Mouse (Mus musculus) kidney, embryonic 14.5 days (tissue): ENCODE results near the gene Exoc3. TPM values are rescaled to one million over a fixed set of nuclear protein-coding genes. Genes with fewer than 3 reads are reported as not detected.

Source experiments
- ATAC-seq: fragments of 200-750 bp; cut with Nextera tagmentation; 2 replicates; pipeline ENCODE4 v1.8.0; 2017; ENCODE audit warnings: moderate number of reproducible peaks, mild to moderate bottlenecking, moderate TSS enrichment, moderate library complexity; ENCODE audit not compliant: low FRiP score, low TSS enrichment
- H3K27ac ChIP-seq: fragments of 300-500 bp; sonication (generic); 2 replicates; pipeline ENCODE4 v1.5.1; 2014; ENCODE audit warnings: low read depth, mild to moderate bottlenecking, low read length, moderate library complexity, mixed read lengths
- H3K27me3 ChIP-seq: fragments of 300-500 bp; sonication (generic); 2 replicates; pipeline ENCODE4 v1.6.1; 2014; ENCODE audit warnings: mild to moderate bottlenecking, low read length; ENCODE audit not compliant: control insufficient read depth, insufficient read depth
- H3K36me3 ChIP-seq: fragments of 300-500 bp; sonication (generic); 2 replicates; pipeline ENCODE4 v1.6.1; 2014; ENCODE audit warnings: low read length, mixed read lengths; ENCODE audit not compliant: control insufficient read depth, insufficient read depth
- H3K4me1 ChIP-seq: fragments of 300-500 bp; sonication (generic); 2 replicates; pipeline ENCODE4 v1.6.1; 2014; ENCODE audit warnings: low read length, mixed read lengths; ENCODE audit not compliant: control insufficient read depth, insufficient read depth
- H3K4me2 ChIP-seq: fragments of 300-500 bp; sonication (generic); replicated peaks from 2 replicates; pipeline ENCODE4 v1.6.1; 2014; ENCODE audit warnings: low read depth, mild to moderate bottlenecking, low read length
- H3K4me3 ChIP-seq: fragments of 300-500 bp; sonication (generic); 2 replicates; pipeline ENCODE4 v1.5.1; 2014; ENCODE audit warnings: mild to moderate bottlenecking, low read length
- H3K9ac ChIP-seq: fragments of 300-500 bp; sonication (generic); 2 replicates; pipeline ENCODE4 v1.6.1; 2014; ENCODE audit warnings: low read depth, mild to moderate bottlenecking, low read length, moderate library complexity
- H3K9me3 ChIP-seq: fragments of 300-500 bp; sonication (generic); 2 replicates; pipeline ENCODE4 v1.6.1; 2016; ENCODE audit warnings: low read length; ENCODE audit not compliant: control insufficient read depth
- WGBS: fragments of 180-500 bp; shearing (Covaris S2); extraction: QIAGEN DNeasy Blood & Tissue Kit; methylation state at CpG from one replicate; pipeline ENCODE4 v1.1.7; 2014; 5-methylcytosine and 5-hydroxymethylcytosine counted together
- polyA plus RNA-seq: library from polyadenylated mRNA; unstranded; fragments of >200 nt; fragmentation: Nextera tagmentation; extraction: Ambion mirVana; gene quantifications from 2 replicates; pipeline ENCODE4 v1.2.1, GENCODE M21; 2014

The Exoc3 gene
- polyA plus RNA-seq, 1 experiment from 2014 or later = 83.2 TPM

DNA sequence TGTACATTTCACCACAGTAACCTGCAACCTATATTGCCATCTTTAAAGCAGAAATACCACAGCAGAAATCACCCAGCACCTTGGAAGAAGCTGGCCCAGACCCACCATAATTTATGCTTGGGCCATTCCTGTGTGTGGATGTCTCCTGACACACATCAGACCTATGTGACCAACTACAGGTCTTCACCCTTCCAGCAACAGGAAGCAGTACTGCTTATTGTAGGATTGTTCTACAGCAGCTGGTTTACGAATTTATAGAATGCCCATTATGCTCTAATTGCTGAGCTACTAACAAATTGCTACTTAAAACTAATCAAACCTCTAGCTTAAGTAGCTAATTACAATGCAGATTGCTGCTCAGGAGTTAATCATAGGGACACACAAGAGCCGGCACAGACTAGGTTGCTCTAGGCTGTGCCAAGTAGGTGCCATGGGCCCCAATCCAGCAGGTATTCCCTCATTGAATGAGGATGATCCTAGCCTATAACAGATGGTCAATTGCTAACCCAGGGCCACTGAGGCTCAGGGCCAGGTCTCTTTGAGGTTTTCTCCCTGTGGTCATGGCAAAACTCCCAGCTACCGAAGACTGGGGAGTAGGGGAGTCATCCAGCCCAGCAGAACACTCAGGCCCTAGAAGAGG lies 62.4 kb downstream of the Exoc3 start:
- 66% methylated on average over 3 of the region's 3 CpGs for WGBS
- Histone ChIP-seq H3K36me3 (no peaks in the 10 kb centered on the region), H3K4me1 (0 out of 2 replicates have a peak, but pooled peaks cover 4% of the 10 kb centered on the region), H3K27me3 (no peaks in the 10 kb centered on the region), H3K27ac (no peak overlapping the region), H3K9ac (no peak overlapping the region), H3K4me2 (no peak overlapping the region), H3K9me3 (no peaks in the 10 kb centered on the region), H3K4me3 (no peak overlapping the region)
- no peak for ATAC-seq

DNA sequence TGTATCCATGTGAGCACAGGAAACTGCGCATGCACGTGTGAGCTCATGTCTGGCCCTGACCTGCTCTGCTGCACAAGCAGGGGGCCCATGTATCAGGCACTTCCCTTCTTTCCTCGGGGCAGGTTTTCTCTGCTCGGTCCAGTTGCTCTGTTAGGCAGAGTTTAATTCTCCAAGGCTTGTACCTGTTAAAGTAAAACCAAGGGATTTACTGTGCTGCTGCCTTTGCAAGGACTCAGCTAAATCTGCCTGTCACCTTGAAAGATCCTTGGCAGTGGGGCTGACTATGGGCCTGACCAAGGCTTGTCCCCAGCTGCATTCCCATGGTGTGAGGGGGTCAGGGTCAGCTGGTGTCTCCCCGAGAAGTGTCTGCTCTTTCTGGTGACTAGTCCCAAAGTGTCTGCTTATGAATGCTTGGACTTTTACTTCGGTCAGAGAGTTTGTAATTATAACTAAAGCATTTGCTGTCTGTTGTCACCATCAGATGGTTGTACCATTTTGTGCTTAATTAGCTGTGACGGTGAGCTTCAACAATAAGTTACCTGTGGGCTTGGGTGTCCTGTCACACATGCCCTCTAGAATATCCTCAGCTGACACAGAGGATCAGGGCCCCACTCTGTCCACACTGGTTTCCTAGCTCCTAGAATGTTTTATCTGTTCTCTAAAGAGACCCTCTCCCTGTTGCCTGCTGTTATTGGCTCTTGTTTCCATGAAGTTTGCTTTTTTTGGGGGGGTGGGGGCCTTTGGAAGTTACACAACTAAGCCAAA lies 64.2 kb downstream of the Exoc3 start:
- Histone ChIP-seq H3K36me3 (no peaks in the 10 kb centered on the region), H3K4me3 (no peak overlapping the region), H3K27ac (peak overlapping the region; percentile 71), H3K4me1 (0 out of 2 replicates have a peak, but pooled peaks cover 4% of the 10 kb centered on the region), H3K4me2 (no peak overlapping the region), H3K9me3 (no peaks in the 10 kb centered on the region), H3K27me3 (no peaks in the 10 kb centered on the region), H3K9ac (no peak overlapping the region)
- WGBS = 56% methylated on average over 7 of the region's 7 CpGs
- ATAC-seq = peak; percentile 89

DNA sequence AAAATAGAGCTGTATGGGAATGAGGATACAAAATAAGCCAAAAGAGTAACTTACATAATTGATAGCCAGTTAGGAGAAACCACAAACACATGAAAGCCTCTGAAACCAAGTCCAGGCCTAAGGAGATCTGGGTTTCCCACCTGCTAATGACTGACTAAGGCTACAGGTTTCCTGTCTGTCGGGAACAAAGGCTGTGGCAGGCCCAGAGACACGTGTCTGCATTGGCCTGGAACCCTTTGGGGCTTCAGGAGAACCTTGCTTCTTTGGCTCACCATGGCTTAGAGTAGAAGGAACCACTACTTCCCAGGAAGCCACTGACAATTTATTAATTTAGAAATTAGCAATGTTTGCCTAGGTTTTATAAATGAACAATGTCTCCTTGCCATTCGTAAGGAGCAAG lies 65.2 kb downstream of the Exoc3 start:
- 58% methylated on average over 3 of the region's 3 CpGs for WGBS
- Histone ChIP-seq H3K27me3 (no peaks in the 10 kb centered on the region), H3K9ac (no peak overlapping the region), H3K4me1 (0 out of 2 replicates have a peak, but pooled peaks cover 4% of the 10 kb centered on the region), H3K4me3 (no peak overlapping the region), H3K27ac (peak overlapping the region; percentile 71; the same call in 1 of the 2 replicates), H3K36me3 (no peaks in the 10 kb centered on the region), H3K4me2 (no peak overlapping the region), H3K9me3 (no peaks in the 10 kb centered on the region)
- ATAC-seq = no peak

DNA sequence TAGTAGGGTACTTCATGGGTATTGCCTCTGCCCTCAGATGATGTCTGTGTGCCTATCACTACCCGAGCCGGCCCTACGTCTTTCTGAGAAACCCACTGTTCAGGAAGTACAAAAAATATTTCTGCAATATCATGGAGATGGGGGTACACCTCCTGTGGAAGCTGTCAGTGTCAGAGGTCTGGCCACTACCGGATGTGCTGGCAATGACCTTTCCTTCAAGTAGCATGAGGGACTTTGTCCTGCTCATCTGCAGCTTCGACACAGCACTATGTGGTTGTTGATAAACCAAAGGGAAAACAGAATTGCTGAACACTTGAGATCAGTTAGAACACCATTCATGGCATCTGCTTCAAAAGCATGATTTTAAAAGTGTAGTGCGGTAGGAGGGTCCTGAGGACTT lies 67.7 kb downstream of the Exoc3 start:
- H3K9me3 ChIP-seq = no peaks in the 10 kb centered on the region
- no peaks in the 10 kb centered on the region for H3K27me3 ChIP-seq
- H3K4me3 ChIP-seq = no peak overlapping the region
- no peak overlapping the region for H3K4me2 ChIP-seq
- no peak overlapping the region for H3K9ac ChIP-seq
- H3K27ac ChIP-seq = no peak overlapping the region
- ATAC-seq = no peak
- H3K4me1 ChIP-seq = 0 out of 2 replicates have a peak, but pooled peaks cover 4% of the 10 kb centered on the region
- WGBS = 93% methylated on average over 6 of the region's 6 CpGs
- H3K36me3 ChIP-seq = no peaks in the 10 kb centered on the region

DNA sequence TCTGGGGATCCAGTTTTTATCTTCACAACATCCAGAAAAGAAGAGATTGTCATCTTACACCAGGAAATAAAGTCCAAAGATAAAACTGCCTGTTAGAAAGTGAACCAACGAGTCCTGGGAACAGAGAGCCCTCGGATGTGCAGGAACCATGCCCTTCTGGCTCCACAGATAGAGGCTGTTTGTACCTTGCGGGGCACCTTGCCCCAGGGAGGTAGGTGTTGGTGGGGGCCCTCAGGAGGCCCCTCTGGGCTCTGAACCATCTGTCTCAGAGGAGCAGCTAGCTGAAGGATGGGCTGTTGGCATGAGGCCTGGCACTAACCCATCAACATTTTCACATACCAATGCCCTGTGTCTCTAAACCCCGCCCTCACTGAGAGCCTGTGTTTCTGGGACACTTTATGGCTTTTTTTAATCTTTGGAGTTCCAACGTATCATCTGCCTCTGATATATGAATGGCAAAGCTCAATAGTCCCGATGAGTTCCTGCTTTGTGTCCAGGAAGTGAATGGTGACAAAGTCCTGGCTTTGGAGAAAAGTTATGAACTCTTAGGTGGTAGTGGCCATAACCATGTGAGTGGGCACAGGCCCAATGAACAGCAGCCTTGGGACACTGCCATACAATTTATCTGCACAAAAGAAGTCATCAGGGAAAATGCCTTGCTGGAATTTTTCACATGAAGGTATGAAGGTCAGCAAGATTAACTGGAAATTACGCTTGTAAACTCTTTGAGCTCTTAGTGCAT lies 69.5 kb downstream of the Exoc3 start:
- H3K36me3 ChIP-seq = no peaks in the 10 kb centered on the region
- no peak overlapping the region for H3K4me3 ChIP-seq
- no peaks in the 10 kb centered on the region for H3K4me1 ChIP-seq
- ATAC-seq = no peak
- no peaks in the 10 kb centered on the region for H3K9me3 ChIP-seq
- no peak overlapping the region for H3K9ac ChIP-seq
- H3K4me2 ChIP-seq = no peak overlapping the region
- H3K27ac ChIP-seq = no peak overlapping the region
- no peaks in the 10 kb centered on the region for H3K27me3 ChIP-seq
- WGBS = 77% methylated on average over 7 of the region's 7 CpGs

DNA sequence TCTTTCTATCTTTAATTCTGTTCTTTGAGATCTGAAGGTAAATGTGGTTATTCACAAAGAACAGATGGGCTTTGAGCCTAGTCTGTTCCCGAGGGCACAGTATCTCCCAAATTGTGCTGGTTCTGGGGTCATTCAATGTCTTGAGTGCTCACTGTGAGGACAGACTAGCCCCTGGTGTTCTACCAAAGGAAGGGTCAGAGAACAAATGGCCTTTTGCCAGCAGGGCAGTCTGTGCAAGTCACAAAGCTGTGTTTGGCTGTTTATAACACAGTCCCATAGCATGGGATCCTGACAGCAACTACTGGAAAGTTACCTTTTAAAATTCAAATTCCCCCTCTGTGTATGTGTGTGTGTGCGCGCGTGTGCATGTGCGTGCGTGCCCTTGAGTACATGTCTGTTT lies 78.6 kb downstream of the Exoc3 start:
- H3K27ac ChIP-seq = no peak overlapping the region
- H3K4me1 ChIP-seq = no peaks in the 10 kb centered on the region
- no peaks in the 10 kb centered on the region for H3K27me3 ChIP-seq
- H3K4me3 ChIP-seq = no peak overlapping the region
- H3K9me3 ChIP-seq = no peaks in the 10 kb centered on the region
- no peak for ATAC-seq
- H3K9ac ChIP-seq = no peak overlapping the region
- WGBS = 86% methylated on average over 6 of the region's 6 CpGs
- no peak overlapping the region for H3K4me2 ChIP-seq
- H3K36me3 ChIP-seq = no peaks in the 10 kb centered on the region

DNA sequence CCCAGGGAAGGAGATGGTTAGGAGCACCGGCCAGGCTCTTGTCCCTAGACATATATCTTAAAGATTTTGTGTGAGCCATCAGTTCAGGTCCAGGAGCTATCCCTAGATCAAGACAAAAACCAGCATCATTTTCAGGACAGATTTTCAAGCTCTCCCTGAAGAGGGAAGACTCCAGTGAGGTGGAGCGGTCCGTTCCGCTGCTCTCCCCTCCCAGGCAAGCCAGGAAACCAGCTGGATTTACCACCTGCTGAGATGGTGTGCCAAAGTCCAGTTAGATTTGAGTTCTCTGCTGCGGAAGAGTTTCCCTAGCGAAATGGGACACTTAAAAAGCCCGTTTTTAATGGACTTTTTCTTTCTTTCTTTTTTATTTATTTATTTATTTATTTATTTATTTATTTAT lies 81.0 kb downstream of the Exoc3 start:
- Histone ChIP-seq H3K36me3 (no peaks in the 10 kb centered on the region), H3K27ac (no peak overlapping the region), H3K27me3 (peaks cover 12% of the 10 kb centered on the region), H3K4me2 (no peak overlapping the region), H3K9me3 (no peaks in the 10 kb centered on the region), H3K9ac (no peak overlapping the region), H3K4me3 (no peak overlapping the region), H3K4me1 (no peaks in the 10 kb centered on the region)
- ATAC-seq = no peak
- 79% methylated on average over 7 of the region's 7 CpGs for WGBS

DNA sequence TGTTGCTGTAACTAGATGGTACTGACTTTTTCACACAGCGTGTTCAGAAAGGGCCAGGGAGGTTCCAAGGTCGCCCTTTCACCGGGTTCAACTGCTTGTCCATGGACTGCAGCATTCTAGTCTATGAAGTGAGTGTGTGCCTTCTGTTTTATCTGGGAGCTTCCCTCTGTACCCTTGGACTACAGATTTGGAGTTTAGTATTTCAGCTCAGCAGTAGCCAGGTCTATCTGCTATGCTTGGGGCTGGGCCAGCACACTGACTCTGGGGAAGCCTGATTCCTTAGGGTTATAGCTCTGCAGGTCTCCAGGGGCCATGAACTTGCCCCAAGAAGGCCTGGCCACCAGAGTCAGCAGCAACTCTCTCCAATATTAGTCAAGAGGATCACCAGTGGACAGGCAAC lies 85.9 kb downstream of the Exoc3 start:
- no peaks in the 10 kb centered on the region for H3K36me3 ChIP-seq
- WGBS = 68% methylated on average over 3 of the region's 3 CpGs
- no peaks in the 10 kb centered on the region for H3K9me3 ChIP-seq
- no peak overlapping the region for H3K27ac ChIP-seq
- no peak overlapping the region for H3K4me3 ChIP-seq
- H3K4me1 ChIP-seq = peaks cover 6% of the 10 kb centered on the region; the same call in 1 of the 2 replicates
- ATAC-seq = no peak
- H3K27me3 ChIP-seq = peaks cover 43% of the 10 kb centered on the region
- no peak overlapping the region for H3K9ac ChIP-seq
- no peak overlapping the region for H3K4me2 ChIP-seq
